Mouse (Mus musculus) hindbrain, embryonic 10.5 days (tissue): ENCODE measurements at regions not wholly inside any gene's neighbourhood (a gene's known extent, or its start where the extent isn't known, plus 50 kb on each side); places are given as distances from the start of the nearest gene placed in this dataset.

ENCODE experiments used
- DNase-seq: peaks from one replicate; pipeline ENCODE4 v3.0.0-alpha.2; 2017; ENCODE audit warnings: low spot score
- H3K27ac ChIP-seq: fragments of 300-500 bp; sonication (generic); 2 replicates; pipeline ENCODE4 v1.5.1; 2016; ENCODE audit warnings: mild to moderate bottlenecking, moderate library complexity
- H3K27me3 ChIP-seq: fragments of 300-500 bp; sonication (generic); 2 replicates; pipeline ENCODE4 v1.6.1; 2016; ENCODE audit warnings: mild to moderate bottlenecking; ENCODE audit not compliant: poor library complexity, insufficient read depth, severe bottlenecking
- H3K36me3 ChIP-seq: fragments of 300-500 bp; sonication (generic); 2 replicates; pipeline ENCODE4 v1.6.1; 2016; ENCODE audit warnings: mild to moderate bottlenecking, moderate library complexity
- H3K4me1 ChIP-seq: fragments of 300-500 bp; sonication (generic); replicated peaks from 2 replicates; pipeline ENCODE4 v1.6.1; 2016; ENCODE audit warnings: mild to moderate bottlenecking
- H3K4me3 ChIP-seq: fragments of 300-500 bp; sonication (generic); 2 replicates; pipeline ENCODE4 v1.5.1; 2016; ENCODE audit warnings: mild to moderate bottlenecking, moderate library complexity
- H3K9me3 ChIP-seq: fragments of 300-500 bp; sonication (generic); 2 replicates; pipeline ENCODE4 v1.6.1; 2016; ENCODE audit warnings: mild to moderate bottlenecking, moderate library complexity
- WGBS: fragments of 180-500 bp; shearing (Covaris S2); methylation state at CpG from one replicate; pipeline ENCODE4 v1.1.7; 2016; 5-methylcytosine and 5-hydroxymethylcytosine counted together

- 18% methylated on average over 14 of the region's 14 CpGs for WGBS
- DNase-seq, result no peak
- H3K27me3 ChIP-seq, result no peaks in the 10 kb centered on the region
Observed at GRCm38 (mm10) chr15:31753578-31754281, 152.1 kb downstream of the Fam173b start.

GRCm38 (mm10) chr15:31768959-31769844, 167.6 kb downstream of the Fam173b start:
- Histone ChIP-seq H3K27ac (no peak overlapping the region), H3K4me1 (no peaks in the 10 kb centered on the region)
- 92% methylated on average over 12 of the region's 12 CpGs for WGBS

More at GRCm38 (mm10) chr15:31753578-31754281, 152.1 kb downstream of the Fam173b start:
- Histone ChIP-seq H3K4me1 (peaks cover 15% of the 10 kb centered on the region), H3K36me3 (no peaks in the 10 kb centered on the region), H3K27ac (no peak overlapping the region), H3K4me3 (no peak overlapping the region), H3K9me3 (0 out of 2 replicates have a peak, but pooled peaks cover 3% of the 10 kb centered on the region)

DNA sequence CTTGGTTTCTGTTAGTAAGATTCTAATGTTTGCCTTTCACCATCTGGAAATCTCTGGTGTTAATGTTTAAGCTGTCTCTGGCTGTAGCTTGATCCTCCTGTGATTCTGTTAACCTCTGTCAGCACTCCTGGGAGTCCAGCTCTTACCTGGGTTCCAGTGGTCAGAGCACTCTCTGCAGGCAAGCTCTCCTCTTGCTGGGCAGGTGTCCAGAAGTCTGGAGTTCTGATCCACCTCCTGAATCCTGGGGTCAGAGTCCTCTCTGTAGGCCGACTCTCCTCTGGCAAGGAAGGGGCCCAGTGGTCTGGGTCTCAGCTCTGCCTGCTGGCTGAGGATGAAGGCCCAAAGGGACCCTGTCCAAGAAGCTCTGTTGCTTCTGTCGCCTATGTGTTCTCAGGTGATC, 181.4 kb downstream of the Fam173b start:
- DNase-seq, result no peak
- H3K27ac ChIP-seq, result no peak overlapping the region
- WGBS, result 82% methylated on average over 2 of the region's 2 CpGs
- no peaks in the 10 kb centered on the region for H3K4me1 ChIP-seq
- H3K36me3 ChIP-seq, result no peaks in the 10 kb centered on the region
- H3K27me3 ChIP-seq, result no peaks in the 10 kb centered on the region
- peaks cover 13% of the 10 kb centered on the region for H3K9me3 ChIP-seq
- no peak overlapping the region for H3K4me3 ChIP-seq

More at GRCm38 (mm10) chr15:31768959-31769844, 167.6 kb downstream of the Fam173b start:
- no peak for DNase-seq
- Histone ChIP-seq H3K27me3 (no peaks in the 10 kb centered on the region), H3K36me3 (no peaks in the 10 kb centered on the region), H3K9me3 (no peaks in the 10 kb centered on the region), H3K4me3 (no peak overlapping the region)

GRCm38 (mm10) chr15:31785022-31785421, 183.4 kb downstream of the Fam173b start:
- Histone ChIP-seq H3K9me3 (peaks cover 16% of the 10 kb centered on the region), H3K4me3 (no peak overlapping the region), H3K27ac (no peak overlapping the region), H3K36me3 (no peaks in the 10 kb centered on the region), H3K27me3 (no peaks in the 10 kb centered on the region), H3K4me1 (no peaks in the 10 kb centered on the region)
- WGBS, result 81% methylated on average over 3 of the region's 3 CpGs
- DNase-seq, result no peak

- DNase-seq, result no peak
- Histone ChIP-seq H3K4me3 (no peak overlapping the region), H3K9me3 (no peaks in the 10 kb centered on the region), H3K27ac (no peak overlapping the region), H3K36me3 (no peaks in the 10 kb centered on the region), H3K27me3 (no peaks in the 10 kb centered on the region), H3K4me1 (no peaks in the 10 kb centered on the region)
- 86% methylated on average over 2 of the region's 2 CpGs for WGBS
Observed at GRCm38 (mm10) chr15:31798863-31799262, 197.2 kb downstream of the Fam173b start.

DNA sequence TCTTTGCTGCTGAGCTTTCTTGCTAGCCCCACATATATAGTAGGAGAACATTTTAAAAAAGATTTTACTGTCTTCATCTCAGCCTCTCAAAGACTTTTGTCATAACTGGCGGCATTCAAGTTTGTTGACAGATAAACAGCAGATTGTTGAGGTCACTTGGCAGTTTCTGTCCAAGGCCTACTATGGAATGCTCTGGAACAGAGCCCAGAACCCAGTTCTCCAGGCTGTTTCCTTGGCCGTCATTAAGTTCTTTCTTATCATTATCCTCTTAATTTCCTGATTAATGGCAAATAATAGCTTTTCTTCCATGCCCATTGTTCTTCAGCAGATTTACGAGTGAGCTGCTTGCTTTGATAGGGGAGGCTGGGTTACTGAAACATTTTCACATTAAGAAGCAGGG, 203.9 kb downstream of the Fam173b start:
- no peak for DNase-seq
- WGBS, result 87% methylated on average over 3 of the region's 3 CpGs
- H3K27ac ChIP-seq, result no peak overlapping the region
- no peaks in the 10 kb centered on the region for H3K9me3 ChIP-seq
- H3K27me3 ChIP-seq, result no peaks in the 10 kb centered on the region
- no peak overlapping the region for H3K4me3 ChIP-seq
- H3K36me3 ChIP-seq, result no peaks in the 10 kb centered on the region
- H3K4me1 ChIP-seq, result no peaks in the 10 kb centered on the region

DNA sequence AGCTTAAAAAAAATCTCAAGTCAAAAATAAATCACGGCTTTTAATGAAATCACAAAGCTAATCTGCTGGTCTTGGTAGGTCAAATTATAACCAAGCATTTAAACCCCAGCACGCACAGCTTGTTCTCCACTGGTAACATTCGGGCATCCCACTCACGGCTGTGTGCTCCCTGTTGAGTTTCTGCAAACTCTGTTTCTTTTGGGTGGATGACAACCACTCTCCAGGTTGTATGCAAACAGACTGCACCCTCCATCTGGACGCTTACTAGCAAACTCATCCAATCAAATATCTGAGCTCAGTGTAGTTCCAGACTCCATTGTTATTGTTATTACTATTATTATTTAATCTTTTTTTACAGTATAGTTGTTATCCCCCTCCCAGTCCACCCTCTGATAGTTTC, 213.9 kb downstream of the Fam173b start:
- no peaks in the 10 kb centered on the region for H3K27me3 ChIP-seq
- WGBS, result 88% methylated on average over 5 of the region's 5 CpGs
- H3K4me1 ChIP-seq, result no peaks in the 10 kb centered on the region
- no peak overlapping the region for H3K4me3 ChIP-seq
- no peak for DNase-seq
- H3K36me3 ChIP-seq, result no peaks in the 10 kb centered on the region
- no peak overlapping the region for H3K27ac ChIP-seq
- H3K9me3 ChIP-seq, result no peaks in the 10 kb centered on the region

DNA sequence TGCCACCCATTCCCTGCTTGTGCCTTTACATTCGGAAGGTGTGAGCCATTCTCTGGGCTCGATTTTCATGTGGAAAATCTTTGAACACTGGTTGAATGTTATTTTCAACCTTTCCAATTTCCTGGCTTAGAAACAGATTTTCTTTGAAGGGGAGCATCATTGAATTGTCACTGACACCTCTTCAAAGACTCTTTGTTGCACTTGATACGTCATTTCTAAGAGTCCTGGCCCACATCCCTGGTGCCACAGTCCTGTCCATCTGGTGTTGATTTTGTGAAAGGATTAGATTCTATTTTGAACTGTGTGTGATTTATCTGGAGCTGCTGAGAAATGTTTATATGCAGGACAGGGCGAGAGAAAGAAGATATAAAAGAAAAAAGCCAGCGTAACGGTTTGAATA, 217.6 kb downstream of the Fam173b start:
- H3K36me3 ChIP-seq, result no peaks in the 10 kb centered on the region
- no peak overlapping the region for H3K4me3 ChIP-seq
- no peak for DNase-seq
- H3K27ac ChIP-seq, result no peak overlapping the region
- no peaks in the 10 kb centered on the region for H3K27me3 ChIP-seq
- 77% methylated on average over 6 of the region's 6 CpGs for WGBS
- H3K9me3 ChIP-seq, result no peaks in the 10 kb centered on the region
- H3K4me1 ChIP-seq, result no peaks in the 10 kb centered on the region

GRCm38 (mm10) chr15:31827219-31827618, 225.6 kb downstream of the Fam173b start:
- WGBS, result 91% methylated on average over 6 of the region's 6 CpGs
- no peaks in the 10 kb centered on the region for H3K4me1 ChIP-seq
- H3K27ac ChIP-seq, result no peak overlapping the region
- no peak overlapping the region for H3K4me3 ChIP-seq
- no peak for DNase-seq
- no peaks in the 10 kb centered on the region for H3K36me3 ChIP-seq
- H3K9me3 ChIP-seq, result no peaks in the 10 kb centered on the region
- H3K27me3 ChIP-seq, result no peaks in the 10 kb centered on the region

- WGBS, result 92% methylated on average over 1 of the region's 1 CpGs
- no peaks in the 10 kb centered on the region for H3K27me3 ChIP-seq
Observed at GRCm38 (mm10) chr15:31841519-31841918, 239.9 kb downstream of the Fam173b start.

DNA sequence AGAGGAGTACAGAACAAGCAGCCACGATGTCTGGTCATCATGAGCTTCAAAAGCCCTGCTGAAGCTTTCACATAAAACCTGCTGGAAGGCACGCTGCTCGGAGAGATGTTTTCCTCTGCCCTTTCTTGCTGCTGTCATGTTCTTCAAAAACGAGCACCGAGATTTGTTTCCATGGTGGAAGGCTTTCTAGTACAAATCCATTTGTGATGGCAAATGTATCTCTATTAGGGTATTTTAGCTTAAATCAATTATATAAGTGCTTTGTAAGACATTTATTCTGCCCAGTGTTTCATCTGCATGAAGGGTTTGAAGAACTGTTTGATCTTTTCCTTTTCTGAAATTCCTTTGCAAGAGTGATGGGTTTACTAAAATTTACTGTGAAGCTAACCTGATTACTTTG, 253.1 kb downstream of the Fam173b start:
- no peak for DNase-seq
- Histone ChIP-seq H3K27ac (no peak overlapping the region), H3K4me1 (no peaks in the 10 kb centered on the region), H3K4me3 (no peak overlapping the region), H3K27me3 (no peaks in the 10 kb centered on the region), H3K36me3 (no peaks in the 10 kb centered on the region), H3K9me3 (no peaks in the 10 kb centered on the region)
- WGBS, result 86% methylated on average over 5 of the region's 5 CpGs

More at GRCm38 (mm10) chr15:31841519-31841918, 239.9 kb downstream of the Fam173b start:
- DNase-seq, result no peak
- no peaks in the 10 kb centered on the region for H3K36me3 ChIP-seq
- no peak overlapping the region for H3K27ac ChIP-seq
- H3K4me3 ChIP-seq, result no peak overlapping the region
- H3K4me1 ChIP-seq, result no peaks in the 10 kb centered on the region
- no peaks in the 10 kb centered on the region for H3K9me3 ChIP-seq

DNA sequence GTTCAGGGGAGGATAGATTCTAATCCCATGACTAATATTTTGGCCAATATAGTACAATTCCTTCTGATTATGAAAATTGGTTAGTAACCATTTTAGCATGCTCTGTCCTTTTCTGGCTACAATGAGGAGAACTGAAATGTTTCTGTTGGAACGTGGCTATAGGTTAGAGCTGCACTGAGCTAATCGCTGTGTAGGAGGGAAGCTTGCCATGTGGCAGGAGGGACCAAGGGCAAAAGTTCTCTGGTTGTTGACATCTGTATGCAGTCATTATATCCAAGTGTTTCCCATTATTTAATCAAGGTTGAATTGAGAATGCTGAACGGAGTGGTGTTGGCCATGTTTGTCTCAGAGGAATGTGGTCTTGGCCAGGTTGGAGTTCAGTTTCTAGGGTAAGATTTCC, 253.5 kb downstream of the Fam173b start:
- DNase-seq, result no peak
- no peak overlapping the region for H3K27ac ChIP-seq
- WGBS, result 81% methylated on average over 3 of the region's 3 CpGs

GRCm38 (mm10) chr15:31869100-31869499, 267.4 kb downstream of the Fam173b start:
- H3K36me3 ChIP-seq, result no peaks in the 10 kb centered on the region
- no peak overlapping the region for H3K27ac ChIP-seq

More for the DNA sequence above, 253.5 kb downstream of the Fam173b start:
- Histone ChIP-seq H3K36me3 (no peaks in the 10 kb centered on the region), H3K27me3 (no peaks in the 10 kb centered on the region), H3K4me1 (no peaks in the 10 kb centered on the region), H3K4me3 (no peak overlapping the region), H3K9me3 (no peaks in the 10 kb centered on the region)

More at GRCm38 (mm10) chr15:31869100-31869499, 267.4 kb downstream of the Fam173b start:
- H3K4me1 ChIP-seq, result no peaks in the 10 kb centered on the region
- WGBS, result 89% methylated on average over 3 of the region's 3 CpGs
- H3K9me3 ChIP-seq, result no peaks in the 10 kb centered on the region
- no peak overlapping the region for H3K4me3 ChIP-seq
- no peak for DNase-seq
- no peaks in the 10 kb centered on the region for H3K27me3 ChIP-seq
